Mouse (Mus musculus) central nervous system, embryonic 14 days (tissue): Measurements from ENCODE around the gene Gm21680. TPM values are rescaled to one million over a fixed set of nuclear protein-coding genes. Genes with fewer than 3 reads are reported as not detected.

Experiments used
- polyA plus RNA-seq: library from polyadenylated mRNA; depleted of rRNA; stranded (reverse); fragments of >200 nt; gene quantifications from 2 replicates; pipeline ENCODE4 v1.2.3, GENCODE M21; 2012; rRNA removed

Gene Gm21680
- not detected in 2 replicates for polyA plus RNA-seq

GRCm38 (mm10) chr5:25972563-25972962 lies at the start of gene Gm21680:
Gm21680 (minus strand) TSS chr5:25972663.

GRCm38 (mm10) chr5:26004698-26005097 lies 32.2 kb upstream of the Gm21680 start, which contains the start of gene Gm1979:
Gm1979 (minus strand) TSS chr5:26004798.

DNA sequence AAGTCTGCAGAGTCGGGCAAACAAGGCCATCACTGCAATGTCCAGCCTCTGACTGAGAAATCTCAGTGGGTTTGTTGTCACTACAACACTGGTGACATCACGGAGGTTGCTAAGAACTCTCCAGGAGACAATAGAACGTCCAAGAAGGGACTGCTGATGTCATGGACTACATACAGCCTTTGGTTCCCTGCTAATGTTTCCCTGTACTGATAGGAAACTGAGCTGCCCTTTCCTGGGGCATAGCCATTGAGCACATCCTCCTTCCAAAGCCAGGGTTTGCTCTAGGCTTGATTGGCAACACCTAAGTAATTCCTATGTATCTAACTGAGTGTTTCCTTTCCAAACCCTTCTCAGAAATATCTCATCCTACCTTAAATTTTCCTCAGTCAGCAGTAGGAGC lies 16.1 kb upstream of the Gm21680 start, which contains the start of gene Gm21698:
Gm21698 (minus strand) TSS at position 101 of the 400 bp plus-strand sequence.

GRCm38 (mm10) chr5:25954317-25954716 lies 18.1 kb downstream of the Gm21680 start, which contains the start of gene Gm21671:
Gm21671 (minus strand) TSS chr5:25954417.

DNA sequence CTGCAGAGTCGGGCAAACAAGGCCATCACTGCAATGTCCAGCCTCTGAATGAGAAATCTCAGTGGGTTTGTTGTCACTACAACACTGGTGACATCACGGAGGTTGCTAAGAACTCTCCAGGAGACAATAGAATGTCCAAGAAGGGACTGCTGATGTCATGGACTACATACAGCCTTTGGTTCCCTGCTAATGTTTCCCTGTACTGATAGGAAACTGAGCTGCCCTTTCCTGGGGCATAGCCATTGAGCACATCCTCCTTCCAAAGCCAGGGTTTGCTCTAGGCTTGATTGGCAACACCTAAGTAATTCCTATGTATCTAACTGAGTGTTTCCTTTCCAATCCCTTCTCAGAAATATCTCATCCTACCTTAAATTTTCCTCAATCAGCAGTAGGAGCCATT lies 30.2 kb downstream of the Gm21680 start, which contains the start of gene Gm21663:
Gm21663 (minus strand) TSS at position 101 of the 400 bp plus-strand sequence.

Other genes starting within 250 kb of the Gm21680 start
- gene Actr3b, start 212.7 kb downstream of the Gm21680 start, polyA plus RNA-seq: 14.1 and 17.4 TPM in 2 replicates
- not detected in 2 replicates for gene Gm21663, start 30.3 kb downstream of the Gm21680 start, polyA plus RNA-seq
- not detected in 2 replicates for gene Gm21671, start 18.2 kb downstream of the Gm21680 start, polyA plus RNA-seq
- 0.06 TPM in 1 of 2 replicates, not detected in the other for gene Gm21698, start 16.0 kb upstream of the Gm21680 start, polyA plus RNA-seq
- gene Gm1979, start 32.1 kb upstream of the Gm21680 start, polyA plus RNA-seq: not detected in 2 replicates
- gene Gm5862, start 50.3 kb upstream of the Gm21680 start, polyA plus RNA-seq: not detected in 2 replicates
- gene Speer4a, start 66.9 kb upstream of the Gm21680 start, polyA plus RNA-seq: 0.03 TPM in 1 of 2 replicates, not detected in the other
- not detected in 2 replicates for gene Gm7347, start 85.9 kb upstream of the Gm21680 start, polyA plus RNA-seq
- not detected in 2 replicates for gene Gm10471, start 116.6 kb upstream of the Gm21680 start, polyA plus RNA-seq
- not detected in 2 replicates for gene 5031410I06Rik, start 132.7 kb upstream of the Gm21680 start, polyA plus RNA-seq
- gene Gm10220, start 148.8 kb upstream of the Gm21680 start, polyA plus RNA-seq: not detected in 2 replicates